Mouse (Mus musculus): ENCODE results near the gene Mysm1.

- TF ChIP-seq CTCF (IDR thresholded peaks at IDR 0.05; ENCODE audit: low read depth, low read length), result no peak
- TF ChIP-seq GATA1 (IDR thresholded peaks at IDR 0.05; ENCODE audit: borderline replicate concordance, low read length), result no peak
- no peak for TF ChIP-seq TAL1 (conservative IDR thresholded peaks at IDR 0.05; ENCODE audit: low read depth, low read length)
- TF ChIP-seq POLR2AphosphoS5 (IDR thresholded peaks at IDR 0.05; ENCODE audit: insufficient replicate concordance, low read depth, low read length), result no peak
These were observed 26.4 kb upstream of the Mysm1 start for GRCm38 (mm10) chr4:95005251-95005830.

All from G1E (cell line).